9 mouse cellular contexts compared by ENCODE assay signal in genomic region chr2:148397015-148397783, GRCm38 (mm10). TPM values are rescaled to one million over a fixed set of nuclear protein-coding genes. Genes with fewer than 3 reads are reported as not detected.
A peak's percentile ranks its signal among the peaks of the same experiment; 100 is the strongest.
DNase-seq lines count a peak whose midpoint lies in the region; ATAC-seq and TF ChIP-seq lines count a peak whose summit lies in the region.
"Had no signal": no experiment of that assay in that cellular context is flagged by ENCODE, and none has a peak within 500 bp of the region (broad histone marks: within the 10 kb centered on the region; RNA-seq: fewer than 3 reads in every experiment).

No protein-coding gene starts in this region.

- TF ChIP-seq POLR2A in olfactory bulb, adult 2 months (IDR thresholded peaks at IDR 0.05; ENCODE audit: insufficient read depth, low read depth, low read length): no peak

- intact Hi-C loops in heart, postnatal 10 days (cut with DNase I): loop anchor here (2.0 to 5.0 kb wide), 2 partner anchors 120 to 274 kb away; no protein-coding TSS in a partner anchor

- WGBS in heart, embryonic 15.5 days: 37% methylated on average over 11 of the region's 11 CpGs
- 75% methylated on average over 11 of the region's 11 CpGs for WGBS in midbrain, embryonic 11.5 days
- 74% methylated on average over 11 of the region's 11 CpGs for WGBS in midbrain, embryonic 14.5 days
- WGBS in olfactory bulb, adult 2 months: 44% methylated on average over 11 of the region's 11 CpGs

- no peak overlapping the region for H3K4me3 ChIP-seq in heart, embryonic 15.5 days
- no peak overlapping the region for H3K4me3 ChIP-seq in midbrain, embryonic 11.5 days (ENCODE audit: low read depth, low read length)
- H3K4me3 ChIP-seq in midbrain, embryonic 14.5 days (replicated peaks; ENCODE audit: low read depth, low read length): no peak overlapping the region
- peak overlapping the region; percentile 53 for H3K4me3 ChIP-seq in olfactory bulb, adult 2 months (ENCODE audit: insufficient read depth, low read depth, low read length)
- H3K4me3 ChIP-seq: neural tube, embryonic 12.5 days had no signal

- TF ChIP-seq CTCF in olfactory bulb, adult 2 months (IDR thresholded peaks at IDR 0.05; ENCODE audit: insufficient read depth, low read depth, low read length): no peak

- H3K4me1 ChIP-seq in heart, embryonic 15.5 days (replicated peaks): peaks cover 30% of the 10 kb centered on the region
- no peaks in the 10 kb centered on the region for H3K4me1 ChIP-seq in midbrain, embryonic 11.5 days (ENCODE audit: control insufficient read depth, insufficient read depth, low read length)
- H3K4me1 ChIP-seq in midbrain, embryonic 14.5 days (ENCODE audit: control insufficient read depth, insufficient read depth, low read length): no peaks in the 10 kb centered on the region
- peaks cover 15% of the 10 kb centered on the region for H3K4me1 ChIP-seq in olfactory bulb, adult 2 months (ENCODE audit: control insufficient read depth, insufficient read depth, low read length)
- H3K4me1 ChIP-seq: neural tube, embryonic 12.5 days had no signal

- no peak for DNase-seq in heart, postnatal 4 days
- DNase-seq in midbrain, embryonic 11.5 days (ENCODE audit: low spot score, missing footprints): peak; percentile 79
- DNase-seq in midbrain, embryonic 14.5 days: no peak
- DNase-seq in heart, postnatal 10 days: peak; percentile 28 to 46
- no peak for DNase-seq in layer of hippocampus, postnatal 14 days (ENCODE audit: low spot score in 2 of 2)
- DNase-seq in frontal cortex, postnatal 10 days (ENCODE audit: low spot score in 2 of 2): no peak

- H3K27ac ChIP-seq in heart, embryonic 15.5 days: peak overlapping the region; percentile 8; the same call in 1 of the 2 replicates
- no peak overlapping the region for H3K27ac ChIP-seq in midbrain, embryonic 11.5 days (ENCODE audit: low read depth, low read length)
- H3K27ac ChIP-seq in midbrain, embryonic 14.5 days (replicated peaks; ENCODE audit: low read depth, low read length): no peak overlapping the region
- peak overlapping the region; percentile 67 for H3K27ac ChIP-seq in olfactory bulb, adult 2 months (ENCODE audit: insufficient read depth, low read depth, low read length)
- H3K27ac ChIP-seq: neural tube, embryonic 12.5 days had no signal

- no peak overlapping the region; the same call in 1 of the 2 replicates for H3K4me2 ChIP-seq in heart, embryonic 15.5 days
- no peak overlapping the region for H3K4me2 ChIP-seq in midbrain, embryonic 11.5 days
- H3K4me2 ChIP-seq in midbrain, embryonic 14.5 days (ENCODE audit: low read length): no peak overlapping the region
- H3K4me2 ChIP-seq: neural tube, embryonic 12.5 days had no signal

- H3K9ac ChIP-seq in heart, embryonic 15.5 days: no peak overlapping the region
- no peak overlapping the region for H3K9ac ChIP-seq in midbrain, embryonic 11.5 days (ENCODE audit: low read length)
- no peak overlapping the region for H3K9ac ChIP-seq in midbrain, embryonic 14.5 days (replicated peaks; ENCODE audit: low read length)
- H3K9ac ChIP-seq: neural tube, embryonic 12.5 days had no signal

- no peaks in the 10 kb centered on the region for H3K9me3 ChIP-seq in heart, embryonic 15.5 days (replicated peaks)
- no peaks in the 10 kb centered on the region for H3K9me3 ChIP-seq in midbrain, embryonic 11.5 days (ENCODE audit: control insufficient read depth, low read length)
- H3K9me3 ChIP-seq in midbrain, embryonic 14.5 days (ENCODE audit: control insufficient read depth, low read length): no peaks in the 10 kb centered on the region
- H3K9me3 ChIP-seq: neural tube, embryonic 12.5 days had no signal

- ATAC-seq in heart, embryonic 15.5 days (replicated peaks; ENCODE audit: insufficient number of reproducible peaks, insufficient read depth, low FRiP score, low read depth): no peak
- ATAC-seq in midbrain, embryonic 11.5 days (ENCODE audit: low FRiP score): no peak
- ATAC-seq in midbrain, embryonic 14.5 days (ENCODE audit: low FRiP score, low TSS enrichment): no peak

- peaks cover 28% of the 10 kb centered on the region for H3K27me3 ChIP-seq in heart, embryonic 15.5 days
- peaks cover 18% of the 10 kb centered on the region for H3K27me3 ChIP-seq in midbrain, embryonic 11.5 days (ENCODE audit: control insufficient read depth, insufficient read depth, low read length)
- peaks cover 13% of the 10 kb centered on the region; the same call in 1 of the 2 replicates for H3K27me3 ChIP-seq in midbrain, embryonic 14.5 days (ENCODE audit: control insufficient read depth, insufficient read depth, low read length)

- no peaks in the 10 kb centered on the region for H3K36me3 ChIP-seq in heart, embryonic 15.5 days
- no peaks in the 10 kb centered on the region for H3K36me3 ChIP-seq in midbrain, embryonic 11.5 days (ENCODE audit: control insufficient read depth, insufficient read depth, low read length)
- no peaks in the 10 kb centered on the region for H3K36me3 ChIP-seq in midbrain, embryonic 14.5 days (ENCODE audit: control insufficient read depth, insufficient read depth, low read length)
- H3K36me3 ChIP-seq: neural tube, embryonic 12.5 days had no signal

RNA-seq across cellular contexts. Expression of gene Sstr4, which starts 2.1 kb away (rescaled TPM):
- polyA plus RNA-seq in heart, embryonic 15.5 days (2015; fragmentation: Nextera tagmentation; extraction: Ambion mirVana): 0.48 and 1.0 TPM in 2 replicates
- total RNA-seq in heart, postnatal 4 days (2021): under 1 TPM; 0.79 to 0.81 TPM
- polyA plus RNA-seq in midbrain, embryonic 11.5 days (2014; fragmentation: Nextera tagmentation; extraction: Ambion mirVana): 1.4 and 2.2 TPM in 2 replicates
- polyA plus RNA-seq in midbrain, embryonic 14.5 days (2014; fragmentation: Nextera tagmentation; extraction: Ambion mirVana): 1.4 and 2.6 TPM in 2 replicates
- total RNA-seq in heart, postnatal 10 days (2021): under 1 TPM; 0.77 to 0.89 TPM
- polyA plus RNA-seq in olfactory bulb, adult 2 months (2012; ENCODE audit: insufficient read depth, insufficient read length, low replicate concordance, missing spikeins): not detected in 2 replicates
- 10 to 100 TPM; 60.6 to 67.4 TPM for total RNA-seq in layer of hippocampus, postnatal 14 days (2021)

RNA-seq across cellular contexts. Expression of gene Thbd, which starts 10.8 kb away (rescaled TPM):
- 15.9 and 22.8 TPM in 2 replicates for polyA plus RNA-seq in heart, embryonic 15.5 days (2015; fragmentation: Nextera tagmentation; extraction: Ambion mirVana)
- 10 to 100 TPM; 37.2 to 41.4 TPM for total RNA-seq in heart, postnatal 4 days (2021)
- polyA plus RNA-seq in midbrain, embryonic 11.5 days (2014; fragmentation: Nextera tagmentation; extraction: Ambion mirVana): 16.3 and 21.0 TPM in 2 replicates
- 1.0 and 5.4 TPM in 2 replicates for polyA plus RNA-seq in midbrain, embryonic 14.5 days (2014; fragmentation: Nextera tagmentation; extraction: Ambion mirVana)
- total RNA-seq in heart, postnatal 10 days (2021): 10 to 100 TPM; 54.0 to 55.4 TPM
- not detected in 2 replicates for polyA plus RNA-seq in olfactory bulb, adult 2 months (2012; ENCODE audit: insufficient read depth, insufficient read length, low replicate concordance, missing spikeins)
- total RNA-seq in layer of hippocampus, postnatal 14 days (2021): 1 to 10 TPM; 3.3 to 4.3 TPM

RNA-seq across cellular contexts. Expression of gene Cd93, which starts 46.2 kb away (rescaled TPM):
- polyA plus RNA-seq in heart, embryonic 15.5 days (2015; fragmentation: Nextera tagmentation; extraction: Ambion mirVana): 25.7 and 26.2 TPM in 2 replicates
- total RNA-seq in heart, postnatal 4 days (2021): 100 to 1,000 TPM; 160 to 168 TPM
- 5.9 and 7.3 TPM in 2 replicates for polyA plus RNA-seq in midbrain, embryonic 11.5 days (2014; fragmentation: Nextera tagmentation; extraction: Ambion mirVana)
- 5.1 and 8.8 TPM in 2 replicates for polyA plus RNA-seq in midbrain, embryonic 14.5 days (2014; fragmentation: Nextera tagmentation; extraction: Ambion mirVana)
- 100 to 1,000 TPM; 163 to 201 TPM for total RNA-seq in heart, postnatal 10 days (2021)
- not detected in 2 replicates for polyA plus RNA-seq in olfactory bulb, adult 2 months (2012; ENCODE audit: insufficient read depth, insufficient read length, low replicate concordance, missing spikeins)
- 10 to 100 TPM; 11.8 to 13.5 TPM for total RNA-seq in layer of hippocampus, postnatal 14 days (2021)

Comparison
In these comparisons a context has a peak if more than half of its experiments do, and no peak if none do; other contexts are left out.
1. DNase-seq: peak in midbrain, embryonic 11.5 days (single experiment) and heart, postnatal 10 days (2 of 2); none in heart, postnatal 4 days (single experiment), midbrain, embryonic 14.5 days (single experiment), layer of hippocampus, postnatal 14 days (0 of 2) and frontal cortex, postnatal 10 days (0 of 2).
2. H3K27ac ChIP-seq: peak in heart, embryonic 15.5 days (single experiment) and olfactory bulb, adult 2 months (single experiment); none in midbrain, embryonic 11.5 days (single experiment) and midbrain, embryonic 14.5 days (single experiment).